Mouse (Mus musculus) liver, embryonic 14.5 days (tissue): ENCODE measurements at regions not wholly inside any gene's neighbourhood (a gene's known extent, or its start where the extent isn't known, plus 50 kb on each side); places are given as distances from the start of the nearest gene placed in this dataset.

Experiments
- CTCF ChIP-seq: IDR thresholded peaks from 2 replicates; pipeline ENCODE4 v1.5.1; 2016; ENCODE audit warnings: antibody characterized with exemption, low read depth, control low read depth
- EP300 ChIP-seq: IDR thresholded peaks from 2 replicates; pipeline ENCODE4 v1.6.1; 2016; ENCODE audit warnings: antibody characterized with exemption, low read depth

GRCm38 (mm10) chr15:88370366-88370765 lies 229.7 kb upstream of the Zdhhc25 start:
- TF ChIP-seq CTCF (no peak), EP300 (no peak)
